Mouse (Mus musculus) testis, adult 2 months (tissue): ENCODE measurements around the gene Eif2ak4. TPM values are rescaled to one million over a fixed set of nuclear protein-coding genes. Genes with fewer than 3 reads are reported as not detected.
A peak's percentile ranks its signal among the peaks of the same experiment; 100 is the strongest.

Experiments
- H3K27ac ChIP-seq: fragments of 200-500 bp; 2 replicates; pipeline ENCODE4 v1.5.1; 2012; ENCODE audit warnings: low read depth, low read length; ENCODE audit not compliant: control insufficient read depth, insufficient read depth
- H3K27me3 ChIP-seq: fragments of 200-500 bp; 2 replicates; pipeline ENCODE4 v1.6.1; 2012; ENCODE audit warnings: mild to moderate bottlenecking, low read length, moderate library complexity; ENCODE audit not compliant: control insufficient read depth, insufficient read depth
- H3K36me3 ChIP-seq: fragments of 200-500 bp; 2 replicates; pipeline ENCODE4 v1.6.1; 2012; ENCODE audit warnings: mild to moderate bottlenecking, low read length; ENCODE audit not compliant: control insufficient read depth, insufficient read depth
- H3K4me1 ChIP-seq: fragments of 200-500 bp; 2 replicates; pipeline ENCODE4 v1.6.1; 2012; ENCODE audit warnings: low read length; ENCODE audit not compliant: control insufficient read depth, insufficient read depth
- H3K4me3 ChIP-seq: fragments of 200-500 bp; 2 replicates; pipeline ENCODE4 v1.5.1; 2012; ENCODE audit warnings: low read depth, mild to moderate bottlenecking, low read length, moderate library complexity, mixed read lengths; ENCODE audit not compliant: control insufficient read depth
- CTCF ChIP-seq: fragments of 200-500 bp; IDR thresholded peaks from 2 replicates; pipeline ENCODE4 v1.5.1; 2012; ENCODE audit warnings: low read depth, mild to moderate bottlenecking, inconsistent platforms, low read length, moderate library complexity; ENCODE audit not compliant: control insufficient read depth, insufficient read depth, insufficient replicate concordance
- POLR2A ChIP-seq: fragments of 200-500 bp; IDR thresholded peaks from 2 replicates; pipeline ENCODE4 v1.6.1; 2012; ENCODE audit warnings: low read depth, mild to moderate bottlenecking, inconsistent platforms, low read length, moderate library complexity; ENCODE audit not compliant: control insufficient read depth
- polyA plus RNA-seq: library from polyadenylated mRNA; depleted of rRNA; stranded (reverse); fragments of >200 nt; gene quantifications from 2 replicates; pipeline ENCODE4 v1.2.3, GENCODE M21; 2012

The Eif2ak4 gene
- polyA plus RNA-seq, 1 experiment, result 4.5 TPM

DNA sequence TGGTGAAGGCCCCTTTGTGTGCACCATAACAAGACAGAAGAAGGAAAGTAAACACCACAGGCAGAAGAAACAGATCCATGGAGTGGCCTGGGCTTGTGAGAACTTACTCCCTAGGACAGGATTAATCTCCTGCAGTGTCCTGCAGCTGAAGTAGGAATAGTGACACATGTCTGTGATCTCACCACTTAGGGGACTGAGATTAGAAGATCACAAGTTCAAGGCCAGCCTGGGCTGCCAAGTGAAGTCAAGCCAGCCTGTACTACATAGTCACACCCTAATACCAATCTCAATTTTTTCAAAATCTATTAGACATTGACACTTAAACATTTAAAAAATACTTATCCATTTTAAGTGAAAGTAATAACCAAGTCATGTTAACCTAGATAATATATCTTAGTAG is 79.9 kb downstream of the Eif2ak4 start:
- Histone ChIP-seq H3K4me1 (no peaks in the 10 kb centered on the region), H3K4me3 (no peak overlapping the region), H3K27me3 (no peaks in the 10 kb centered on the region), H3K27ac (no peak overlapping the region), H3K36me3 (peaks cover 2% of the 10 kb centered on the region; the same call in 1 of the 2 replicates)
- TF ChIP-seq POLR2A (no peak), CTCF (no peak)

DNA sequence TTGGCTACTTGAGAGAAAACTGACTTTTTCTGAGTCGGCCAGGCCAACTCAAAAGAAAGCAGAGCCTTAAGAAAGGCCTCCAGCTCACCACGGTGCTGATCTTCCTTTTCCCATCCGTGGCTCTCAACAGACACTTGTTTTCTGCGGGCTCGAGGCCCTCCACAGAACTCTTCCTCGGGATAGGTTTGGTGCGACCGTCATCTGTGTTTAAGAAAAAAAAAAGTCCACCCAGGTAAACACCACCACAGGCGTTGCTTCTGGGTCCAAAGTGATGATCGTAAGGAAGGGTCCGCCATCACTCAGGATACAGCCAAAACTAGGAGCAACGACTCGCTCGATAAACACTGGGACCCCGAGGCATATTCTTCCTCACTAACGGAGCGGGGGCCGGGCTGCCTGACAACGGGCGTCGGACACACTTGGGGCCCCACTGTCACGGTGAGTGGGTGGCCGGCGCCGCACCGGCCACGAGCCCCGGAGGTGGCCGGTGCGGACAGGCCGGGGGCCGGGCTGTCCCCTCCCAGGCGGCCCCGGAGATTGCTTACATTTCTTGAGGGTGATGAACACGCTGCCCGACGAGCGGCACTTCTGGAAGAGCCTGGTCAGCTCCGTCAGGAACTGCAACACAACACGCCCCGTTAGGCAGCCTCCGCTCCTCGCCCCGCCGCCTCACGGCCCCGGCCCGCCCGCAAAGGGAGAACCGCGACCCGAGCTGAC is 90.6 kb downstream of the Eif2ak4 start:
- TF ChIP-seq CTCF (no peak), POLR2A (no peak)
- H3K27me3 ChIP-seq, result no peaks in the 10 kb centered on the region
- peak overlapping the region; percentile 94 for H3K27ac ChIP-seq

DNA sequence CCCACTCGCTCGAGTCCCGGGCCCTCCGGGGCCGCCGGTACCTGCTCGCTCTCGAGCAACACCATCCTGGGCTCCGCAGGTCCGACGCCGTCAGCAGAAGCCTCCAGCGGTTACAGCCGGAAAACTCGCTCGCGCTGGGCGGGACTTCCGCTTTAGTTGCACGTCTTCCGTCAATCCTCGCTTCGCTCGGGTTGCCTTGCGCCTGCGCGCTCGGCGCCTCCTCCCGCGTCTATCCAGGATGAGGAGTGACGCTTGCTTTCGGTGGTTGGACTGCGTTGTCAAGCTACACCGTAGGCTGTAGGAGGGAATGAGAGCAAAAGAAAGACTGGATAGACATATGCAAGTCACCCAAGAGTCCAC is 91.1 kb downstream of the Eif2ak4 start, which contains the start of gene Srp14:
Srp14 (minus strand) TSS at position 162 of the 360 bp plus-strand sequence.
- TF ChIP-seq POLR2A, result peak; percentile 99
- no peak; the same call in 1 of the 2 replicates for TF ChIP-seq CTCF
- H3K4me3 ChIP-seq, result peak within 1 kb of the TSS; percentile 97
- H3K36me3 ChIP-seq, result no peaks in the 10 kb centered on the region
- peaks cover 5% of the 10 kb centered on the region for H3K4me1 ChIP-seq
- H3K27ac ChIP-seq, result peak within 1 kb of the TSS; percentile 94
- H3K27me3 ChIP-seq, result no peaks in the 10 kb centered on the region

More for the DNA sequence above, 90.6 kb downstream of the Eif2ak4 start:
- Histone ChIP-seq H3K36me3 (no peaks in the 10 kb centered on the region), H3K4me1 (peaks cover 5% of the 10 kb centered on the region), H3K4me3 (peak overlapping the region; percentile 97)

DNA sequence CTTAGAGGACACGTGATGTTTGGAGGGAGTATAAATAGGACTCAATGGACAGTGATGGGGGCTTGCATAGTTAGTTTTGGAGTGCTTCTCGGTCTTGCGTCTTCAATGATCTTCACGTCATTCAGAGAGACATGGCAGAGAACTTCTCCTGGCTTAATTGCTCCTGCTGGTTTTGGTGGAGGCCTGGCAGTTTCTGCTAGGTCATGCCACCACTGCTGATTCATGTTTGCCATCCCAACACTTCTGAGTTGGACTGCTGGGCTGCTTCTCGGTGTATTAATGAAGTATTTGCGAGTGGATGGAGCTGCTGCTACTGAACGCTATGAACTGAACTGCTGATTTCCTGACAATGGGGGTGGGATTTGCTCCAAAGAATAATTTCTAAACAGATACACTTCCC is 92.5 kb downstream of the Eif2ak4 start:
- Histone ChIP-seq H3K36me3 (no peaks in the 10 kb centered on the region), H3K4me3 (no peak overlapping the region), H3K27ac (no peak overlapping the region), H3K27me3 (no peaks in the 10 kb centered on the region), H3K4me1 (peaks cover 5% of the 10 kb centered on the region)
- TF ChIP-seq CTCF, result no peak
- no peak for TF ChIP-seq POLR2A

DNA sequence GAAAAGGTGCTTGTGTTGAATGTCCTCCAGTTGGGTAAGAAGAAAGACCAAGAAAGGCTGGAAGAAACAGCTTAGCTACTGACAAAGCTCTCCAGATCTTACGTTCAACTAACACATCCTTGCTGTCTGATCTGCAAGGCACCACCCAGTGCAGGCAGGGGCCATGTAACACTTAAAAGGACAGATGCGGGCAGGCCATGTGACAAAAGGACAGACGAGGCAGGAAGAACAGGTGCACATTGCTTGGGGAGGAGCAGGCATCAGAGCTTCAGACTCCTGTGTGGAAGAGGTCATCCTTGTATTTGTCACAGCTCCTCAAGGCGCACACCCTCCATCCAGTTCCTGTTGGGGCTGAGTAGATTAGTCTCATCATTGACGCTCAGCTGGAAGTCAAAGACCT is 94.6 kb downstream of the Eif2ak4 start:
- Histone ChIP-seq H3K27ac (no peak overlapping the region), H3K27me3 (no peaks in the 10 kb centered on the region), H3K4me1 (peaks cover 5% of the 10 kb centered on the region), H3K4me3 (no peak overlapping the region), H3K36me3 (no peaks in the 10 kb centered on the region)
- TF ChIP-seq CTCF (no peak), POLR2A (no peak)

DNA sequence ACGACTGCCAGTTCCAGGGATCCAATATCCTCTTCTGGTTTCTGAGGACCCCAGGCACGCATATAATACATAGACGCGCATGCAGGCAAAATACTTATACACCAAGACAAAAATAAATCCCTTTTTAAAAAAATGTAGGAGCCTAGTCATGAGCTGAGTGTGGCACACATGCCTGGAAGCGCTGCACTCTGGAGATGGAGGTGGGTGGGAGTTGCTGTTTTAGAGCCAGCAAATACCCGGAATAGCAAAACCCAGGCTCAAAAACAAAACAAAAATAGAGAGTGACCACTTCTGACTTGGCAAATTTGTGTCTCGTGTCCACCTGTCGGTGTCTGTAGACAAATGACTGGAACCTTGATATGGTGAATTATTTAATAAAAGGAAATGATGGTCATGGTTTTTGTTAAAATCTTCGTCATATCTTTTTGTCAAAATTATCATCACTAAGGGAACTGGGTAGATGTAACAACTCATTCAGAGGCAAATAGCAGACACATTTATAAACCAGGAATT is 96.0 kb downstream of the Eif2ak4 start:
- Histone ChIP-seq H3K27me3 (no peaks in the 10 kb centered on the region), H3K4me3 (no peak overlapping the region), H3K4me1 (peaks cover 2% of the 10 kb centered on the region; the same call in 1 of the 2 replicates), H3K36me3 (no peaks in the 10 kb centered on the region), H3K27ac (no peak overlapping the region)
- TF ChIP-seq POLR2A (no peak), CTCF (no peak)

DNA sequence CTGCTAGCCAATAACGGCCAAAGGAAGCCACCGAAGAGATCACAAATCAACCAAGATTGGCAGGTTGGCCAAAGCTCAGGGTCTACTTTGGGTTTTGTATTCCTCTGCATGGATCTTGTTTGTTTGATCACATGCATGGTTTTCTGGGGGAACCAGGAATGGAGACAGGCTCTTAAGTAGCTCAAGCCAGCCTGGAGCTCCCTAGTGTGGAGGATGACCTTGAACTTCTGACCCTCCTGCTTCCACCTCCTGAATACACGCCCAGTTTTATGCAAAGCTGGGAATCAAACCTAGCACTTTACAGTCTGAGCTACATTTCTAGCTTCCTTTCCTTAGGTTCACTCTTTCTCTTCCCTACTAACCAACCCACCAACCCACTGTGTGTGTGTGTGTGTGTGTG is 97.0 kb downstream of the Eif2ak4 start:
- no peaks in the 10 kb centered on the region for H3K27me3 ChIP-seq
- no peaks in the 10 kb centered on the region; the same call in 1 of the 2 replicates for H3K4me1 ChIP-seq
- no peak overlapping the region for H3K4me3 ChIP-seq
- TF ChIP-seq POLR2A, result no peak
- TF ChIP-seq CTCF, result no peak
- H3K36me3 ChIP-seq, result no peaks in the 10 kb centered on the region
- no peak overlapping the region for H3K27ac ChIP-seq

DNA sequence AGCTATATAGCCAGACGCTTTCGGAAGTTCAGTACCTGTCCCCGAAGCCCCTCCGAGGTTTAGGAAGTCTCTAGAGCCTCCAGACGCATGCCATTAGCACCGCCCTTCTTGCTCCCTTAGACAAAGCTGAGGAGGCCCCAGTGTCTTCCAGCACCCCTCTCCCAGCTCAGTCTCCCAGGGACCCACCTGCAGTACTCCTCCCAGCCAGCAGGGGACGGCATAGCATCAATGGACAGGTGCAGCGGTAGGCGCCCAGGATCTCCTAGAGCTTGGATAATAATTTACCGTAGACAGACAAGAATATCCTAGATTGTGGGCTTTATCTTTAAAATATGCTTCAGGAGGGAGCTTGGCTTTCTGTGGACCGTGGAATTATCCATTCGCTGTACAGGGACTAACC is 98.5 kb downstream of the Eif2ak4 start:
- peaks cover 4% of the 10 kb centered on the region for H3K4me1 ChIP-seq
- no peaks in the 10 kb centered on the region for H3K36me3 ChIP-seq
- no peaks in the 10 kb centered on the region for H3K27me3 ChIP-seq
- H3K4me3 ChIP-seq, result no peak overlapping the region
- H3K27ac ChIP-seq, result no peak overlapping the region
- peak; percentile 99 for TF ChIP-seq CTCF
- no peak for TF ChIP-seq POLR2A
